Mouse (Mus musculus) lung, embryonic 14.5 days (tissue): Measurements from ENCODE around the gene Gm13289. TPM values are rescaled to one million over a fixed set of nuclear protein-coding genes. Genes with fewer than 3 reads are reported as not detected.
A peak's percentile ranks its signal among the peaks of the same experiment; 100 is the strongest.
"Not testable (repeated sequence)": the region's sequence is repeated elsewhere in the genome, so short reads cannot be mapped to it uniquely, and the experiment has no call there.

Experiments
- ATAC-seq: fragments of 200-750 bp; cut with Nextera tagmentation; 2 replicates; pipeline ENCODE4 v1.8.0; 2017; ENCODE audit warnings: mild to moderate bottlenecking, moderate TSS enrichment, moderate library complexity; ENCODE audit not compliant: insufficient read depth
- DNase-seq: peaks from one replicate; pipeline ENCODE4 v3.0.0-alpha.2; 2015
- H3K27ac ChIP-seq: fragments of 300-500 bp; sonication (generic); 2 replicates; pipeline ENCODE4 v1.5.1; 2014; ENCODE audit warnings: low read depth, mild to moderate bottlenecking, moderate library complexity
- H3K27me3 ChIP-seq: fragments of 300-500 bp; sonication (generic); 2 replicates; pipeline ENCODE4 v1.6.1; 2014; ENCODE audit warnings: low read length, control low read depth; ENCODE audit not compliant: insufficient read depth
- H3K36me3 ChIP-seq: fragments of 300-500 bp; sonication (generic); 2 replicates; pipeline ENCODE4 v1.6.1; 2014; ENCODE audit warnings: control low read depth; ENCODE audit not compliant: insufficient read depth
- H3K4me1 ChIP-seq: fragments of 300-500 bp; sonication (generic); 2 replicates; pipeline ENCODE4 v1.6.1; 2014; ENCODE audit warnings: antibody characterized with exemption, control low read depth; ENCODE audit not compliant: insufficient read depth
- H3K4me2 ChIP-seq: fragments of 300-500 bp; sonication (generic); 2 replicates; pipeline ENCODE4 v1.6.1; 2014; ENCODE audit warnings: mild to moderate bottlenecking
- H3K4me3 ChIP-seq: fragments of 300-500 bp; sonication (generic); 2 replicates; pipeline ENCODE4 v1.5.1; 2014; ENCODE audit warnings: low read depth, low read length
- H3K9ac ChIP-seq: fragments of 300-500 bp; sonication (generic); 2 replicates; pipeline ENCODE4 v1.6.1; 2014
- H3K9me3 ChIP-seq: fragments of 300-500 bp; sonication (generic); 2 replicates; pipeline ENCODE4 v1.6.1; 2016; ENCODE audit warnings: low read depth, low read length, control low read depth
- CTCF ChIP-seq: IDR thresholded peaks from 2 replicates; pipeline ENCODE4 v1.5.1; 2016; ENCODE audit warnings: antibody characterized with exemption, low read depth
- WGBS: fragments of 180-500 bp; shearing (Covaris S2); extraction: QIAGEN DNeasy Blood & Tissue Kit; methylation state at CpG from one replicate; pipeline ENCODE4 v1.1.7; 2014; 5-methylcytosine and 5-hydroxymethylcytosine counted together
- polyA plus RNA-seq: library from polyadenylated mRNA; unstranded; fragments of >200 nt; fragmentation: Nextera tagmentation; extraction: Ambion mirVana; gene quantifications from 2 replicates; pipeline ENCODE4 v1.2.1, GENCODE M21; 2014

The Gm13289 gene
- polyA plus RNA-seq, 1 experiment from 2014 or later, result not detected

- not testable (repeated sequence) for H3K9me3 ChIP-seq, H3K27me3 ChIP-seq, ATAC-seq, H3K4me2 ChIP-seq, DNase-seq, H3K9ac ChIP-seq, H3K36me3 ChIP-seq, H3K4me3 ChIP-seq, H3K4me1 ChIP-seq, H3K27ac ChIP-seq
- WGBS, result no CpG with 5 or more reads among the region's 28 CpGs
- TF ChIP-seq CTCF, result peak; percentile 64
These were observed 11.7 kb downstream of the Gm13289 start, which contains the start of gene Gm13277 for GRCm38 (mm10) chr4:88788402-88788801. TSS of gene Gm13277 (plus strand) at chr4:88788632.

DNA sequence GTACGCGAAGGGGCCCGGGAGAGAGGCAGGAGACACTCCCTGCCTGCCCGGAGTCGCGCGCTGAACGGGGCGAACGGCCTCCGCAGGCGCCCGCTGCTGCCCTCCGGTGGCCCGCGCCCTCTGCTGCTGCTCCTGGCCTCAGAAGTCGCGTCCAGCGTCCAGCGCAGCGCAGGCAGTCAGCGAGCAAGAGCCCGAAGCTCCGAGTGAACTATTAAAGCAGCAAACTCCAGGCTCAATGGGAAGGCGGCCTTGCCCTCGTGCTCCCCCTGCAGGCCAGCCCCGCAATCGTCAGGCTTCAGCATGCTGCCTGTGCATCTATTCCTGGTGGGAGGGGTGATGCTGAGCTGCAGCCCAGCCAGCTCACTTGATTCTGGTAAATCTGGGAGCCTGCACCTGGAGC lies 14.5 kb downstream of the Gm13289 start, which contains the start of gene Gm13278:
Gene Gm13278, plus strand, starts transcription at position 301 of the 400 bp plus-strand sequence.
- H3K9ac ChIP-seq, H3K4me1 ChIP-seq, H3K27me3 ChIP-seq, H3K4me3 ChIP-seq, ATAC-seq, H3K9me3 ChIP-seq, H3K36me3 ChIP-seq, DNase-seq, H3K4me2 ChIP-seq, H3K27ac ChIP-seq: not testable (repeated sequence)
- no CpG with 5 or more reads among the region's 28 CpGs for WGBS

- not testable (repeated sequence) for ATAC-seq, H3K4me1 ChIP-seq, H3K4me2 ChIP-seq, H3K27me3 ChIP-seq, H3K9ac ChIP-seq, H3K27ac ChIP-seq, DNase-seq, H3K36me3 ChIP-seq, H3K9me3 ChIP-seq, H3K4me3 ChIP-seq
- WGBS, result 0% methylated on average over 8 of the region's 52 CpGs
- peak; percentile 45; the same call in 1 of the 2 replicates for TF ChIP-seq CTCF
These were observed 17.4 kb downstream of the Gm13289 start, which contains the start of gene Gm13275 for GRCm38 (mm10) chr4:88793936-88794675. TSS of gene Gm13275 (plus strand) at chr4:88794487.

DNA sequence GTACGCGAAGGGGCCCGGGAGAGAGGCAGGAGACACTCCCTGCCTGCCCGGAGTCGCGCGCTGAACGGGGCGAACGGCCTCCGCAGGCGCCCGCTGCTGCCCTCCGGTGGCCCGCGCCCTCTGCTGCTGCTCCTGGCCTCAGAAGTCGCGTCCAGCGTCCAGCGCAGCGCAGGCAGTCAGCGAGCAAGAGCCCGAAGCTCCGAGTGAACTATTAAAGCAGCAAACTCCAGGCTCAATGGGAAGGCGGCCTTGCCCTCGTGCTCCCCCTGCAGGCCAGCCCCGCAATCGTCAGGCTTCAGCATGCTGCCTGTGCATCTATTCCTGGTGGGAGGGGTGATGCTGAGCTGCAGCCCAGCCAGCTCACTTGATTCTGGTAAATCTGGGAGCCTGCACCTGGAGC lies 20.4 kb downstream of the Gm13289 start, which contains the start of gene Gm13279:
Gene Gm13279, plus strand, starts transcription at position 301 of the 400 bp plus-strand sequence.
- H3K27ac ChIP-seq, ATAC-seq, H3K4me3 ChIP-seq, H3K27me3 ChIP-seq, H3K4me2 ChIP-seq, H3K4me1 ChIP-seq, H3K36me3 ChIP-seq, H3K9ac ChIP-seq, DNase-seq, H3K9me3 ChIP-seq: not testable (repeated sequence)
- WGBS, result no CpG with 5 or more reads among the region's 28 CpGs

GRCm38 (mm10) chr4:88799365-88799764 lies 22.6 kb downstream of the Gm13289 start, which contains the start of gene Gm13285:
TSS of gene Gm13285 (plus strand) at chr4:88799665.
- H3K4me2 ChIP-seq, result not testable (repeated sequence)

GRCm38 (mm10) chr4:88802954-88803353 lies 26.2 kb downstream of the Gm13289 start, which contains the start of gene Gm13287:
TSS of gene Gm13287 (plus strand) at chr4:88803254.
- H3K4me3 ChIP-seq, H3K9ac ChIP-seq, ATAC-seq, H3K4me1 ChIP-seq, H3K9me3 ChIP-seq, DNase-seq, H3K27ac ChIP-seq, H3K27me3 ChIP-seq, H3K36me3 ChIP-seq: not testable (repeated sequence)
- H3K4me2 ChIP-seq, result 0 out of 2 replicates have a peak within 1 kb of the TSS, but pooled peaks have one; percentile 25
- WGBS, result no CpG with 5 or more reads among the region's 29 CpGs

More at GRCm38 (mm10) chr4:88799365-88799764, 22.6 kb downstream of the Gm13289 start, which contains the start of gene Gm13285:
- not testable (repeated sequence) for H3K27me3 ChIP-seq, ATAC-seq, H3K4me1 ChIP-seq, H3K27ac ChIP-seq, H3K9me3 ChIP-seq, H3K36me3 ChIP-seq, H3K4me3 ChIP-seq, H3K9ac ChIP-seq, DNase-seq
- 11% methylated on average over 4 of the region's 7 CpGs for WGBS

- H3K36me3 ChIP-seq, ATAC-seq, H3K4me2 ChIP-seq, H3K9me3 ChIP-seq, H3K4me3 ChIP-seq, H3K4me1 ChIP-seq, H3K9ac ChIP-seq, DNase-seq, H3K27ac ChIP-seq, H3K27me3 ChIP-seq: not testable (repeated sequence)
- WGBS, result no CpG with 5 or more reads among the region's 8 CpGs
These were observed 28.5 kb downstream of the Gm13289 start, which contains the start of gene Gm13288 for GRCm38 (mm10) chr4:88805231-88805630. TSS of gene Gm13288 (plus strand) at chr4:88805531.

DNA sequence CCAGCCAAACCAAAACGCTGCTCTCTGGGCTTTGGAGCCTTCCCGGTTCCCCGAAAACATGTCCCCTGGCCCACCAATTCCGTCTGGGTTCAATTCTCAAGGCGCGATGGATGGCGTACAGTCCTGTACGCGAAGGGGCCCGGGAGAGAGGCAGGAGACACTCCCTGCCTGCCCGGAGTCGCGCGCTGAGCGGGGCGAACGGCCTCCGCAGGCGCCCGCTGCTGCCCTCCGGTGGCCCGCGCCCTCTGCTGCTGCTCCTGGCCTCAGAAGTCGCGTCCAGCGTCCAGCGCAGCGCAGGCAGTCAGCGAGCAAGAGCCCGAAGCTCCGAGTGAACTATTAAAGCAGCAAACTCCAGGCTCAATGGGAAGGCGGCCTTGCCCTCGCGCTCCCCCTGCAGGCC lies 29.0 kb downstream of the Gm13289 start:
- H3K9ac ChIP-seq, H3K4me2 ChIP-seq, ATAC-seq, H3K9me3 ChIP-seq, H3K27me3 ChIP-seq, H3K27ac ChIP-seq, H3K36me3 ChIP-seq, H3K4me1 ChIP-seq, H3K4me3 ChIP-seq, DNase-seq: not testable (repeated sequence)
- WGBS, result 3% methylated on average over 6 of the region's 34 CpGs
